Mouse (Mus musculus): ENCODE measurements around the gene Oxct2b.
"Not testable (repeated sequence)": the region's sequence is repeated elsewhere in the genome, so short reads cannot be mapped to it uniquely, and the experiment has no call there.

Gene Oxct2b

DNA sequence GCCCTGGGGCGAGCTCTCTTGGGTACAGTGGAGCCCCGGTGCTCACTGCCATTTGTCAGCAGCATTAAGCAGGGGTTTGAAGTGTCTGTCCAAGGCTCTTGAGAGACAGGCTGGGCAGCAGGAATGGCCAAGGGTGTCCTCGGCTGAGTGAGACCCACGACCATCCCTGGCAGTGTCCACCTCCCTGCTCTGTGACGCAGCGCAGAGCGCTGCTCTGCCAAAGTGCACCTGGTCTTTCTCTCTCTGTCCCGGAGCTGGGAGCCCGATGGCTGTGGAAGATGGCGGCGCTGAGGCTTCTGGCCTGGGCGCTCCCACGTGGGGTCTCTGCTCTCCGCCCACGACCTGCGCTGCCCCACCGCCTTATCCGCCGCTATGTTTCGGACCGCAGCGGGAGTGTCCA, at the start of gene Oxct2b:
Gene Oxct2b (plus strand): TSS at position 256 of the 400 bp plus-strand sequence.
- no peak for DNase-seq (ENCODE audit: low spot score)

DNA sequence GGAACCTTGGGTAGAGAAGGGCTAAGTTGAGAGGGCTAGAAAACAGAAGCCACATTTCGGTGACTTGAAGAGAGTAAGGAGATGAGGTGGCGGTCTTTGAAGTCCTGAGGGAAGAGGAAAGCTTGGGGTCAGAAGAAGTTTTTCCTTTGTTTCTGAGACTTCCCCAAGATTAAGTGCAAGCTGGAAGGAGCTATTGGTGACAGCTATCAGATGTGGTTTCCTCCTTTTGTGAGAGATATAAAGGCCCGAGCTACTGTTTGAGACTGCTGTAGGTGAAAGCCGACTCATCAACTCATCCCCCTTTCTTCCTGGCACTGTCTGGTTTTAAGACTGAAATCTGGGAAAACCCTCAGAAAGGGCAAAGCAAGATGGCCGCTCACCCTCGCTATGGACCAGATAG, 47.4 kb upstream of the Oxct2b start:
- DNase-seq (ENCODE audit: low spot score), result no peak

DNA sequence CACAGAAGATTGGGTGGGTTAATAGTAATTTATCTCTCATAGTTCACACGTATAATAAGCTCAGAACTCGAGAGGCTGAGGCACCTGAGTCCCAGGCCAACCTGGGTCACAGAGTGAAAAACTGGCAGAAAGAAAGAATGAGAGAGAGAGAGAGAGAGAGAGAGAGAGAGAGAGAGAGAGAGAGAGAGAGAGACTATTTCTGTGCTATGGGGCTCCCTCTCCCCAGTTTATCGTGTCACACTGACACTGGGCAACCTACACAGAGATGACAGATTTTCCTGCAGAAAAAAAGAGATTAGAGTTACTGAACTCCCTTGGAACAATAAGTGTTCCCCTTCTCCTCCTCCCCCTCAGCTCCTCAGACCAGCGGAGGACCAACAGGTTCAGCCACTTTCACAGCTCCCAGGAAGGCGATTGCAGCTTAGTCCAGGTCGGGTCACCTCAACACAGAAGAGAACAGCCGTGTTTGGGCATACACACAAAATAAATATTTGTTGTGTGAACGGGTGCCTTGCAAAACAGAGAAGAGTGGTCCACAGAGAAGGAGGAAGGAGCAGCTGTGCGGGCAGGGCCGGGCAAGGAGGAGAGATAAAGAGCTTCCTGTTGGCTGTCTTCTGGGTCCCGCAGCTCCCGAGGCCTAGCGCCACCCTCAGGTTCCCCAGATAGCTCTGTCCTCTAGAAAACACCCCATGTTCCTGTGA, 44.6 kb upstream of the Oxct2b start:
- DNase-seq (ENCODE audit: low spot score), result peak; percentile 46

- DNase-seq (ENCODE audit: low spot score), result no peak
Observed at GRCm38 (mm10) chr4:123076928-123077327, 39.1 kb upstream of the Oxct2b start.

DNA sequence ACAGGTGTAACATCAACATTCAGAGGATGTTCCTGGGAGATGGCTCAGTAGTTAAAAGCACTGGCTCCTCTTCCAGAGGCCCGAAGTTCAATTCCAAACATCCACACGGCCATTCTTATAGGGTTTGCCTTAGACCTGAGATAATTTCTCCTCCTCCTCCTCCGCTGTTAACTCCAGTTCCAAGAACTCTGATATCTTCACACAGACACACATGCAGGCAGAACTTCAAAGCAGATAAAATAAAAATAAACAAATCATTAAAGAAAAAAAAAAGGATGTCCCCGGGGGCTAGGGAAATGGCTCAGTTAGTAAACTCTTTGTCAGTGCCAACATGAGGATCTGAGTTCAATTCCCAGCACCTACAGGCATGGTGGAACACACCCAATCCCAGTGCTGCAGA, 37.8 kb upstream of the Oxct2b start:
- DNase-seq (ENCODE audit: low spot score), result no peak

DNA sequence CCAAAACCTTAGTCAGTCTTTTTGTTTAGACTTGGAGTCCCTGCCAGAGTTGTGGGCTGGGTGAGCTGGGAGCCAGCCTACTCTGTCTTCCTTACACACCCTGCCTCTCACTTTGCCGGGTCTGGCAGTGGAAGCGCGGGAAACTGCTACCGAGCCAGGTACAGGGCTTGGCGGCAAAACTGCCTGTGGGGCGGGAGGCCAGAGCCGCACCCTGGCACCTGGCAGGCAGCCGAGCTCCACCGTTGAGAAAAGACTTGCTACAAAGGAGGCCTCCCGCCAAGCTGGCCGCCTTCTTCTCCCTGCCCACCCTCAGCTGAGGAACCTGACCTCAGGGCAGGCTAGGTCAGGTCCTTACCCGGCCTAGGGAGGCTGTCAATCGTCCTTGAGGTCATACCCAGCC, 35.3 kb upstream of the Oxct2b start:
- peak; percentile 69 for DNase-seq (ENCODE audit: low spot score)

GRCm38 (mm10) chr4:123082283-123083163, 33.5 kb upstream of the Oxct2b start:
- peak; percentile 53 for DNase-seq (ENCODE audit: low spot score)

- DNase-seq (ENCODE audit: low spot score), result no peak
Observed at GRCm38 (mm10) chr4:123083323-123083902, 32.7 kb upstream of the Oxct2b start.

- no peak for DNase-seq (ENCODE audit: low spot score)
Observed at GRCm38 (mm10) chr4:123085290-123085689, 30.8 kb upstream of the Oxct2b start.

- DNase-seq (ENCODE audit: low spot score), result no peak
Observed at GRCm38 (mm10) chr4:123086381-123086780, 29.7 kb upstream of the Oxct2b start.

- no peak for DNase-seq (ENCODE audit: low spot score)
Observed at GRCm38 (mm10) chr4:123092621-123093020, 23.4 kb upstream of the Oxct2b start.

- no peak for DNase-seq (ENCODE audit: low spot score)
Observed at GRCm38 (mm10) chr4:123093064-123093776, 22.8 kb upstream of the Oxct2b start.

DNA sequence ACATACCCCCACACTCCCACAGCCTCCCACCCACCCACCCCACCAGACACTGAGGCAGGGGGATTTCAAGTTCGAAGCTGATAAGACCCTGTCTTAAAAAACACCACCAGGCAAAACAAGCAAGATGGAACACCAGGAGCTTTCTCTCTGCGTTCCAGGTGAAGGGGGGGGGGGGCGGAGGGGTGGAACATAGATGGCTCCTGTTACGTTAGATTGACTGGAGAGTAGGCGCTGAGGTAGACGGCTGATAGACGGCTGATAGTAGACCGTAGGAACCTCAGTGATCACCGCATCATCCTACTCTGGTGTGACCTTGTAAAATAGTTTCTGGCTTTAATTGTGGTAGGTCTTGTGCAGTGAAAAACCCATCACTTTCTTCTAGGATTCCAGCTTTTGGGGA, 22.2 kb upstream of the Oxct2b start:
- DNase-seq (ENCODE audit: low spot score), result no peak

- DNase-seq (ENCODE audit: low spot score), result peak; percentile 44
Observed at GRCm38 (mm10) chr4:123104651-123105450, 11.2 kb upstream of the Oxct2b start, which contains the start of gene Bmp8b. TSS of gene Bmp8b (plus strand) at chr4:123105165.

DNA sequence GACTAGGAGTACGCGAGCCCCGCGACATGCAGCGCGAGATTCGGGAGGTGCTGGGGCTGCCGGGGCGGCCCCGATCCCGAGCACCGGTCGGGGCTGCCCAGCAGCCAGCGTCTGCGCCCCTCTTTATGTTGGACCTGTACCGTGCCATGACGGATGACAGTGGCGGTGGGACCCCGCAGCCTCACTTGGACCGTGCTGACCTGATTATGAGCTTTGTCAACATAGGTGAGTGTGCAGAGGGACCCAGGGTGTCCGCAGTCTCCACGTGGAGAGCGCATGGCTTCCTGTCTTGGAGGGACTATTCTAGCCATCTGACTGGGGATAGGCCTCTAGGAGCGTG, 10.6 kb upstream of the Oxct2b start:
- DNase-seq (ENCODE audit: low spot score), result no peak

GRCm38 (mm10) chr4:123105929-123106328, 10.1 kb upstream of the Oxct2b start:
- DNase-seq (ENCODE audit: low spot score), result not testable (repeated sequence)

DNA sequence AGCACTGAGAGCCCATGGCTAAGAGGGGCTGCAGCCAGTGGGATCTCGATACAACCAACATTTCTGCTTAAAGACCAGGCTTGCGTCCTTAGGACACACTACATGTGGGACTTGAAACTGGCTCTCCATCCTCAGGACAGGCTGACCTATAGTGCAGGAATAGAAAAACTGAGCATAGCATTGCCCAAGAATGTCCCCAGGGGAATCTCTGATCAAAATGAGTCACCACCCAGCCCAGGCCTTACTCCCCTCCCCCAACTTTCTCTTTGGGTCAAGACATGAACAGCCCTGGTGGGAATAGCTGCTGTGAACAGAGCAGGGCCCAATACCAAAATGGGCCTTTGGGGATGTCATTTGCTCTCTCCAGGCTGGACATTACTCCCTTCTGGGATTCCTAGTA, 9.2 kb upstream of the Oxct2b start:
- no peak for DNase-seq (ENCODE audit: low spot score)

DNA sequence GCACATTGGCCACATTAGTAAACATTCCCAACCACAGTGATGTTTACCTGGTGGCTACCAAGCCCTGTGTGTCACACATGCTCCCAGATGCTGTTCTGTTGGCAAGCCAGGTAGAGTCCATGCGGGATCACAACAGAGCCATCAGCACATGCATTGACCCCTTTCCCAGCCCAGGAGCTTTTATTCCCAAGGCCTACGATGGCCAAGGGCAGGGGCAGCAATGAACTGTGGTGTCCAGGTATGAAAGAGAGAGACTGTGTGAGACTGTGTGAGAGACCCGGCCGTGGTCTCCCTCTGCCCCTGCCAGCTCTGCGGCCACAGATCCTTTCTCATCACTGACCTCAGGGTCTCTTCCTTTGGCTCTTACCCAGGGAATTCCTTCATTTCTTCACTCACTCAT, 8.0 kb upstream of the Oxct2b start:
- no peak for DNase-seq (ENCODE audit: low spot score)

- DNase-seq (ENCODE audit: low spot score), result no peak
Observed at GRCm38 (mm10) chr4:123110751-123111150, 5.3 kb upstream of the Oxct2b start.

GRCm38 (mm10) chr4:123111275-123111983, 4.6 kb upstream of the Oxct2b start:
- not testable (repeated sequence) for DNase-seq (ENCODE audit: low spot score)
